Mouse (Mus musculus) kidney, embryonic 14.5 days (tissue): ENCODE measurements around the gene Ceacam15. TPM values are rescaled to one million over a fixed set of nuclear protein-coding genes. Genes with fewer than 3 reads are reported as not detected.

ENCODE experiments used
- polyA plus RNA-seq: library from polyadenylated mRNA; unstranded; fragments of >200 nt; fragmentation: Nextera tagmentation; extraction: Ambion mirVana; gene quantifications from 2 replicates; pipeline ENCODE4 v1.2.1, GENCODE M21; 2014

The Ceacam15 gene
- polyA plus RNA-seq, 1 experiment from 2014 or later: not detected

Other genes with a start within 250 kb of the Ceacam15 start
- gene Tmem160, start 222.9 kb downstream of the Ceacam15 start, polyA plus RNA-seq: 56.0 TPM in 2 replicates
- gene Npas1, start 198.0 kb downstream of the Ceacam15 start, polyA plus RNA-seq: 0.13 TPM in 1 of 2 replicates, not detected in the other
- gene Arhgap35, start 60.7 kb downstream of the Ceacam15 start, polyA plus RNA-seq: 12.6 and 26.6 TPM in 2 replicates
- not detected in 2 replicates for gene Ceacam9, start 46.2 kb upstream of the Ceacam15 start, polyA plus RNA-seq
- gene Ap2s1, start 62.7 kb upstream of the Ceacam15 start, polyA plus RNA-seq: 270 and 336 TPM in 2 replicates
- 30.2 and 36.1 TPM in 2 replicates for gene Slc1a5, start 105.6 kb upstream of the Ceacam15 start, polyA plus RNA-seq
- 75.5 and 111 TPM in 2 replicates for gene Strn4, start 140.2 kb upstream of the Ceacam15 start, polyA plus RNA-seq
- 23.6 and 31.1 TPM in 2 replicates for gene Fkrp, start 141.0 kb upstream of the Ceacam15 start, polyA plus RNA-seq
- 10.9 and 15.7 TPM in 2 replicates for gene Prkd2, start 167.2 kb upstream of the Ceacam15 start, polyA plus RNA-seq
- 5.1 and 6.4 TPM in 2 replicates for gene Dact3, start 199.6 kb upstream of the Ceacam15 start, polyA plus RNA-seq
- gene Gng8, start 216.1 kb upstream of the Ceacam15 start, polyA plus RNA-seq: 7.5 TPM in 2 replicates
- gene Ptgir, start 230.8 kb upstream of the Ceacam15 start, polyA plus RNA-seq: 0.67 and 1.4 TPM in 2 replicates
- gene Calm3, start 248.4 kb upstream of the Ceacam15 start, polyA plus RNA-seq: 156 and 198 TPM in 2 replicates